Mouse (Mus musculus) embryo, embryonic 11.5 days (tissue): ENCODE measurements around the gene Dao.

ENCODE experiments used
- DNase-seq: peaks from one replicate; pipeline ENCODE4 v3.0.0-alpha.2; 2012; ENCODE audit warnings: low read depth, low spot score

Gene Dao

DNA sequence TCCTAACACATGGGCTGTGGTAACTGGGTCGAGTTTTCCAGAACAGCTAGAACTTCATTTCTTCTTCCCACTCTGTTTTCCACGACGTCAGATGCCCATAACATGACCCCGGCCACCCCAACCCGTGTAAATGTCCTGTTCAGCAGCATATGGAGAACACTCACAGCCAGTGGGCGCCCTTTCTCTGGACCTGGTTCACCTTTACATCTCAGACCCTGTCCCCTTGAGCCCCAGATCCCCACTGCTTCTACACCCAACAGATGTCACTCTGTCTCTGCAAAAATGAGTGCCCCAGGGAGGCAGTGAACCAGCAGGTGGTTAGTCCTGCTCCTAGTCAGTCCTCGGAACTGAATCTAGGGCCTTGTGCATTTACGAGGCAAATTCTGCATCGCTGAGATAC lies 64.5 kb downstream of the Dao start:
- no peak for DNase-seq

DNA sequence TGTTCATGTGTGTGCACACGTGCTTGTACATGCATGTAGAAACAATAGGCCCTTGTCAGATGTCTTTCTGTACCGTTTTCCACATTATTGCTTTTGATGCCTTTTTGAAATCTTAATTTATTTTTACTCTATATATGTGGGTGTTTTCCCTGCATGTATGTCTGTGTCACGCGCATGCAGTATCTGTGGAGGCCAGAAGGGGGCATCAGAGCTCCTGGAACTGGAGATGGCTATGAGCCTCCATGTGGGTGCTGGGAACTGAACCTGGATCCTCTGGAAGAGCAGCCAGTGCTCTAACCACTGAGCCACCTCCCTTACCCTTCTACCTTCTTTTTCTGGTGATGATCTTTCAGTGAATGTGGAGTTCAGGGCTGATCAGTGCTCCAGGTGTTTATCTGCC lies 67.4 kb downstream of the Dao start:
- DNase-seq = no peak

DNA sequence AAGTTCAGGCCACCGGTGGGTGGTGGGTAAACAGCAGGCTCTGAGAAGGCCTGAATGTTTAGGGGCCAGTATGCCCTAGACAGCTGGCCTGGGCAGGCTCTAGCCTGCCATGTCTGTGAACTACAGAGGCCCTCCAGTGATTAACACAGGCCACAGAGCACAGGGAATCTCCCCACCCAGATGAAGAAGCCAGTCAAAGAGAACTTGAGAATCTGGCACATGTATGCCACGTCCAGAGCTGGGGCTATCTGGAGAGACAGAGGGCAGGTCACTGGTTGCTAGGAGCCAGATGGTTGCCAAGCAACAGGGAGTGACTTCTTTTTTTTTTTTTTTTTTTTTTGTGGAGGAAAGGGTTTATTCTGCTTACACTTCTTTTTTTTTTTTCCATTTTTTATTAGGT lies 68.8 kb downstream of the Dao start:
- DNase-seq = no peak
